Mouse (Mus musculus): ENCODE data around the gene H2-Aa.

DNA sequence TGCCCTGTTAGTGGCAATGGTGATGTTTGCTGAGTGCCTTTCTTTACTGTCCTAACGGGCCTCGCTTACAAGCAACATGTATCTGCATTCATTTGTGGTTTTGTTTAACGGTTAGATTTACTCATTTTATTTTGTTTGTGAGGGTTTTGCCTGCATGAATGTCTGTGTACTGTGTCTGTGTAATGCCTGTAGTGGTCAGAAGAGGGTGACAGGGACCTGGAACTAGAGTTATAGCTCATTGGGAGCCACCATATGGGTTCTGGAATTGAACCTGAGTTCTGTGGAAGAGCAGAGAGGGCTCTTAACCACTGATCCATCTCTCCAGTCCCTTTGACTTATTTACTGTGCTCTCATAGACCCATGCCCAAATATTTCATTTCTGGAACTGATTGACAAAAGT is 40.6 kb downstream of the H2-Aa start:
- no peak for TF ChIP-seq CTCF (IDR thresholded peaks at IDR 0.05; ENCODE audit: control insufficient read depth, insufficient read depth, low read length)
- no peak for TF ChIP-seq POLR2A (IDR thresholded peaks at IDR 0.05; ENCODE audit: borderline replicate concordance, control insufficient read depth, low read depth, low read length)
